Mouse (Mus musculus): ENCODE data around the gene Crbn.

GRCm38 (mm10) chr6:106799333-106800226, at the start of gene Crbn:
- TF ChIP-seq GATA1 (IDR thresholded peaks at IDR 0.05; ENCODE audit: low read length) (no peak), TAL1 (IDR thresholded peaks at IDR 0.05; ENCODE audit: low read length) (no peak)

All from erythroblast, embryonic 14.5 days (primary cell).